Mouse (Mus musculus): Measurements from ENCODE around the gene Col13a1. TPM values are rescaled to one million over a fixed set of nuclear protein-coding genes. Genes with fewer than 3 reads are reported as not detected.

Col13a1 gene
- polyA plus RNA-seq, 2 experiments: 5.5 to 10.2 TPM

DNA sequence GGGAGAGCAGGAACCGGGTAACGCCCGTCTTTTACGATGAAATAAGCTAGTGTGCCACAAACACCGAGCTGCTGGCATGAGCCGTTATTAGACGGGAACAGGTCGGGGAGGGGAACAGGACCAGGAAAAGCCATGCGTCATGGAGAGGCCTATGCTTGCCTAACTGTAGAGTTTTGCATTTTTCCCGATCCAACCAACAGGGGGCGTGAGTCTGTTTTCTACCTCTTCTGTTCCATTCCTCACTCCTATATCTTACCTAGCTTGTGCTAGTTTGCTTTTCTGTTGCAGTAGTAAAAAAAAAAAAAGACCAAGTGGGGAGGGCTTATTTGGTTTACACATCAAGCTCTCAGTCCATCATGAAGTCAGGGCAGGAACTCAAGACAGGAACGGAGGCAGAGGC is 61.8 kb downstream of the Col13a1 start:
- no peak for DNase-seq (ENCODE audit: low spot score)
- TF ChIP-seq POLR2A (IDR thresholded peaks at IDR 0.05; ENCODE audit: borderline replicate concordance, extremely low read depth, insufficient read depth, insufficient read length): no peak
- Histone ChIP-seq H3K9me3 (ENCODE audit: control insufficient read depth, low read length) (peaks cover 10% of the 10 kb centered on the region), H3K9ac (ENCODE audit: low read depth, low read length, severe bottlenecking) (no peak overlapping the region), H3K27ac (replicated peaks; ENCODE audit: low read depth, low read length) (no peak overlapping the region), H3K4me2 (replicated peaks; ENCODE audit: low read depth, low read length, severe bottlenecking) (no peak overlapping the region), H3K4me3 (replicated peaks; ENCODE audit: low read length) (no peak overlapping the region), H3K4me1 (ENCODE audit: control insufficient read depth, insufficient read depth, low read length) (peaks cover 23% of the 10 kb centered on the region), H3K36me3 (ENCODE audit: control insufficient read depth, insufficient read depth, low read length) (no peaks in the 10 kb centered on the region), H3K27me3 (ENCODE audit: control insufficient read depth, insufficient read depth, low read length) (no peaks in the 10 kb centered on the region)
- 90% methylated on average over 12 of the region's 12 CpGs for WGBS
- ATAC-seq (ENCODE audit: low FRiP score, low read depth): no peak

GRCm38 (mm10) chr10:61911770-61912169 is 67.1 kb downstream of the Col13a1 start:
- Histone ChIP-seq H3K36me3 (ENCODE audit: control insufficient read depth, insufficient read depth, low read length) (no peaks in the 10 kb centered on the region), H3K27ac (replicated peaks; ENCODE audit: low read depth, low read length) (no peak overlapping the region), H3K4me3 (replicated peaks; ENCODE audit: low read length) (no peak overlapping the region), H3K9ac (ENCODE audit: low read depth, low read length, severe bottlenecking) (no peak overlapping the region), H3K4me2 (replicated peaks; ENCODE audit: low read depth, low read length, severe bottlenecking) (no peak overlapping the region), H3K4me1 (ENCODE audit: control insufficient read depth, insufficient read depth, low read length) (no peaks in the 10 kb centered on the region), H3K27me3 (ENCODE audit: control insufficient read depth, insufficient read depth, low read length) (no peaks in the 10 kb centered on the region), H3K9me3 (ENCODE audit: control insufficient read depth, low read length) (peaks cover 10% of the 10 kb centered on the region)
- WGBS: 34% methylated on average over 4 of the region's 4 CpGs
- DNase-seq (ENCODE audit: low spot score): no peak
- no peak for TF ChIP-seq POLR2A (IDR thresholded peaks at IDR 0.05; ENCODE audit: borderline replicate concordance, extremely low read depth, insufficient read depth, insufficient read length)
- no peak for ATAC-seq (ENCODE audit: low FRiP score, low read depth)

- DNase-seq (ENCODE audit: low spot score) (no peak), ATAC-seq (ENCODE audit: low FRiP score, low read depth) (peak; percentile 53; the same call in 1 of the 2 replicates)
- no peaks in the 10 kb centered on the region for H3K27me3 ChIP-seq (ENCODE audit: control insufficient read depth, insufficient read depth, low read length)
- WGBS: 47% methylated on average over 3 of the region's 3 CpGs
- H3K9ac ChIP-seq (ENCODE audit: low read depth, low read length, severe bottlenecking): no peak overlapping the region
- H3K4me1 ChIP-seq (ENCODE audit: control insufficient read depth, insufficient read depth, low read length): no peaks in the 10 kb centered on the region
- no peak for TF ChIP-seq POLR2A (IDR thresholded peaks at IDR 0.05; ENCODE audit: borderline replicate concordance, extremely low read depth, insufficient read depth, insufficient read length)
- H3K4me2 ChIP-seq (replicated peaks; ENCODE audit: low read depth, low read length, severe bottlenecking): no peak overlapping the region
- H3K4me3 ChIP-seq (replicated peaks; ENCODE audit: low read length): no peak overlapping the region
- H3K27ac ChIP-seq (replicated peaks; ENCODE audit: low read depth, low read length): no peak overlapping the region
- no peaks in the 10 kb centered on the region for H3K9me3 ChIP-seq (ENCODE audit: control insufficient read depth, low read length)
- no peaks in the 10 kb centered on the region for H3K36me3 ChIP-seq (ENCODE audit: control insufficient read depth, insufficient read depth, low read length)
Observed at GRCm38 (mm10) chr10:61909004-61909403, 69.9 kb downstream of the Col13a1 start.

DNA sequence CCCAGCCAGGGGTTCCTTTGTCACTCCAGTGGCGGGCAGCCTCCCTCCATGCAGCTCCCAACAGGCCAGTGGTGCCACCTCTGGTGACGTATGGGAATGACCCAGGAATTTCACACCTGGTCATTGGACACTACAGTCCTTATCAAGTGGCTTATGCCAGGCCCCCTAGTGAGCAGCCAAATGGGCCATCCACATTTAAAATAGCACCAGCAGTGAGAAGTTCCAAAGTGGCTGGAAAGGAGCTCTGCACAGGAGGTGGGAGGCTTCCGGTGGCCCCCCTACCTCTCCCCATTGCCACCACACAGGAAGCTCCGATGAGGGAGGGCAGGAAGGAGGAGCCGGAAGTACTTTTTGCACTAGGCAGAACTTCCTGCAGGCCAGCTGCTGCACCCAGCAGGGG is 72.7 kb downstream of the Col13a1 start:
- Histone ChIP-seq H3K4me2 (replicated peaks; ENCODE audit: low read depth, low read length, severe bottlenecking) (no peak overlapping the region), H3K27ac (replicated peaks; ENCODE audit: low read depth, low read length) (no peak overlapping the region), H3K36me3 (ENCODE audit: control insufficient read depth, insufficient read depth, low read length) (no peaks in the 10 kb centered on the region), H3K4me1 (ENCODE audit: control insufficient read depth, insufficient read depth, low read length) (peaks cover 4% of the 10 kb centered on the region; the same call in 1 of the 2 replicates), H3K27me3 (ENCODE audit: control insufficient read depth, insufficient read depth, low read length) (no peaks in the 10 kb centered on the region), H3K9me3 (ENCODE audit: control insufficient read depth, low read length) (no peaks in the 10 kb centered on the region), H3K4me3 (replicated peaks; ENCODE audit: low read length) (no peak overlapping the region), H3K9ac (ENCODE audit: low read depth, low read length, severe bottlenecking) (no peak overlapping the region)
- DNase-seq (ENCODE audit: low spot score): no peak
- 15% methylated on average over 5 of the region's 5 CpGs for WGBS
- TF ChIP-seq POLR2A (IDR thresholded peaks at IDR 0.05; ENCODE audit: borderline replicate concordance, extremely low read depth, insufficient read depth, insufficient read length): no peak
- no peak for ATAC-seq (ENCODE audit: low FRiP score, low read depth)

GRCm38 (mm10) chr10:61905308-61905707 is 73.6 kb downstream of the Col13a1 start:
- Histone ChIP-seq H3K4me1 (ENCODE audit: control insufficient read depth, insufficient read depth, low read length) (peaks cover 4% of the 10 kb centered on the region; the same call in 1 of the 2 replicates), H3K27ac (replicated peaks; ENCODE audit: low read depth, low read length) (no peak overlapping the region), H3K4me2 (replicated peaks; ENCODE audit: low read depth, low read length, severe bottlenecking) (no peak overlapping the region), H3K27me3 (ENCODE audit: control insufficient read depth, insufficient read depth, low read length) (no peaks in the 10 kb centered on the region), H3K9ac (ENCODE audit: low read depth, low read length, severe bottlenecking) (no peak overlapping the region), H3K4me3 (replicated peaks; ENCODE audit: low read length) (no peak overlapping the region), H3K36me3 (ENCODE audit: control insufficient read depth, insufficient read depth, low read length) (no peaks in the 10 kb centered on the region), H3K9me3 (ENCODE audit: control insufficient read depth, low read length) (no peaks in the 10 kb centered on the region)
- ATAC-seq (ENCODE audit: low FRiP score, low read depth) (peak; percentile 54; the same call in 1 of the 2 replicates), DNase-seq (ENCODE audit: low spot score) (peak; percentile 28)
- TF ChIP-seq POLR2A (IDR thresholded peaks at IDR 0.05; ENCODE audit: borderline replicate concordance, extremely low read depth, insufficient read depth, insufficient read length): no peak
- 36% methylated on average over 8 of the region's 8 CpGs for WGBS

DNA sequence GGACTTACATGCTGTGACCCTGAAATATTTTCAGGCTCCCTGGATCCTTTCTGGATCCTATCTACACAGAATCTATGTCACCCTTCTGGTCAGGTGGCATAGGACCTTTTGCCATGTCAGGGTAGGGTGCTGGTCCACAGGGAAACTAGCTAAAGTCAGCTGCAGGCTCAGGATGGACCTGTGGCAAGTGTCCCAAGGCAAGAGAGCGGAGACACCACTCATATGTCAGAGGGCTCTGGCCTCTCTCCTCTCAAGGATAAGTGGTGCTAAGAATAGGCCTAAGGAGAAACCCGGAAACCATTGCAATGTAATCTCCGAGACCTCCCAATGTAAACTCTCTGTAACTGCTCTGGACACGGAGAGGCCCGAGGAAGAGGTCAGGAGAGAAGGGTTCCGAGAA is 80.8 kb downstream of the Col13a1 start:
- Histone ChIP-seq H3K4me2 (replicated peaks; ENCODE audit: low read depth, low read length, severe bottlenecking) (no peak overlapping the region), H3K9ac (ENCODE audit: low read depth, low read length, severe bottlenecking) (no peak overlapping the region), H3K4me1 (ENCODE audit: control insufficient read depth, insufficient read depth, low read length) (peaks cover 3% of the 10 kb centered on the region; the same call in 1 of the 2 replicates), H3K4me3 (replicated peaks; ENCODE audit: low read length) (no peak overlapping the region), H3K9me3 (ENCODE audit: control insufficient read depth, low read length) (no peaks in the 10 kb centered on the region; the same call in 1 of the 2 replicates), H3K27me3 (ENCODE audit: control insufficient read depth, insufficient read depth, low read length) (no peaks in the 10 kb centered on the region), H3K36me3 (ENCODE audit: control insufficient read depth, insufficient read depth, low read length) (no peaks in the 10 kb centered on the region), H3K27ac (replicated peaks; ENCODE audit: low read depth, low read length) (no peak overlapping the region)
- DNase-seq (ENCODE audit: low spot score) (no peak), ATAC-seq (ENCODE audit: low FRiP score, low read depth) (no peak)
- WGBS: 83% methylated on average over 6 of the region's 6 CpGs
- no peak for TF ChIP-seq POLR2A (IDR thresholded peaks at IDR 0.05; ENCODE audit: borderline replicate concordance, extremely low read depth, insufficient read depth, insufficient read length)

All from limb, embryonic 14.5 days (tissue).